Comparison of ENCODE assay signal across 21 mouse cellular contexts in the genomic region with DNA sequence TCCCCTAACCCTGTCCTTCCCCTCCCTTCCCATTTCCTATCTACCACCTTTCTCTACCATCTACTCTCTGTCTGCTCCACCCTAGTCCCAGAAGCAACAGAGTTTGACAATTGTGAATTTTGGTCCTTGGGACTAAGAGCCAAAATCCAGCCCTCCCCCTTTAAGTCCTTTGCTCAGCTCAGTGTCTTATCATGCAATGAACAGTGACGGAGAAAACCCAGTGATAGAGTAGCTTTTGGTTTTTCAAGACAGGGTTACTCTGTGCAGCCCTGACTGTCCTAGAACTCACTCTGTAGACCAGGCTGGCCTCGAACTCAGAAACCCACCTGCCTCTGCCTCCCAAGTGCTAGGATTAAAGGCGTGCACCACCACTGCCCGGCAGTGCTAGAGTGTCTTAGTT.
"Had no signal": no experiment of that assay in that cellular context is flagged by ENCODE, and none has a peak within 500 bp of the region (broad histone marks: within the 10 kb centered on the region; RNA-seq: fewer than 3 reads in every experiment).

No protein-coding gene starts in this region.

- H3K9ac ChIP-seq: kidney, embryonic 15.5 days; neural tube, embryonic 12.5 days; neural tube, embryonic 15.5 days had no signal

- H3K27me3 ChIP-seq: kidney, embryonic 15.5 days; neural tube, embryonic 12.5 days; neural tube, embryonic 15.5 days had no signal

- H3K4me2 ChIP-seq: kidney, embryonic 15.5 days; neural tube, embryonic 12.5 days; neural tube, embryonic 15.5 days had no signal

- H3K36me3 ChIP-seq: kidney, embryonic 15.5 days; midbrain, embryonic 10.5 days; neural tube, embryonic 12.5 days; neural tube, embryonic 15.5 days had no signal

- H3K4me1 ChIP-seq: neural tube, embryonic 12.5 days; neural tube, embryonic 15.5 days had no signal

- H3K4me3 ChIP-seq: kidney, embryonic 15.5 days; left cerebral cortex, adult 2 months; midbrain, embryonic 10.5 days; neural tube, embryonic 12.5 days; neural tube, embryonic 15.5 days had no signal

- H3K27ac ChIP-seq: kidney, embryonic 15.5 days; left cerebral cortex, adult 2 months; midbrain, embryonic 10.5 days; neural tube, embryonic 12.5 days; neural tube, embryonic 15.5 days; stomach, postnatal 0 days had no signal

- DNase-seq: kidney, adult 11 months; kidney, adult 8-10 months; kidney, postnatal 10 days; kidney, postnatal 36 days; layer of hippocampus, postnatal 36 days; lung, adult 2 months; lung, postnatal 14 days; lung, postnatal 4 days; midbrain, embryonic 14.5 days; right cerebral cortex, adult 18-20 months; right cerebral cortex, postnatal 14 days; right cerebral cortex, postnatal 4 days; thymus, adult 2 months; thymus, postnatal 14 days; thymus, postnatal 4 days had no signal

- H3K9me3 ChIP-seq: kidney, embryonic 15.5 days; midbrain, embryonic 10.5 days; neural tube, embryonic 12.5 days; neural tube, embryonic 15.5 days had no signal
